27 mouse cellular contexts compared by ENCODE assay signal in genomic region chr11:89472871-89473270, GRCm38 (mm10).
"Had no signal": no experiment of that assay in that cellular context is flagged by ENCODE, and none has a peak within 500 bp of the region (broad histone marks: within the 10 kb centered on the region; RNA-seq: fewer than 3 reads in every experiment).

No protein-coding gene starts in this region.

- H3K27ac ChIP-seq: embryonic facial prominence, embryonic 10.5 days; embryonic facial prominence, embryonic 12.5 days; embryonic facial prominence, embryonic 13.5 days; embryonic facial prominence, embryonic 15.5 days; forebrain, embryonic 10.5 days; forebrain, embryonic 12.5 days; forebrain, embryonic 13.5 days; forebrain, embryonic 15.5 days; gastrocnemius, adult 2 months; heart, adult 2 months; heart, embryonic 10.5 days had no signal

- DNase-seq: cerebellum, adult 8-10 months; cerebellum, adult 9-10 months; cerebellum, adult 9-11 months; cerebellum, postnatal 10 days; cerebellum, postnatal 14 days; cerebellum, postnatal 25 days; cerebellum, postnatal 36 days; embryo, embryonic 11 days; forebrain, postnatal 0 days; gastrocnemius, adult 2 months; gastrocnemius, postnatal 14 days; gastrocnemius, postnatal 25 days; gastrocnemius, postnatal 36 days; heart, adult 18-20 months; heart, adult 2 months had no signal

- H3K4me3 ChIP-seq: embryonic facial prominence, embryonic 10.5 days; embryonic facial prominence, embryonic 12.5 days; embryonic facial prominence, embryonic 13.5 days; embryonic facial prominence, embryonic 15.5 days; erythroblast, embryonic 14.5 days; forebrain, embryonic 10.5 days; forebrain, embryonic 12.5 days; forebrain, embryonic 13.5 days; forebrain, embryonic 15.5 days; gastrocnemius, adult 2 months; heart, adult 2 months; heart, embryonic 10.5 days had no signal

- H3K9me3 ChIP-seq: embryonic facial prominence, embryonic 10.5 days; embryonic facial prominence, embryonic 12.5 days; embryonic facial prominence, embryonic 13.5 days; embryonic facial prominence, embryonic 15.5 days; forebrain, embryonic 10.5 days; forebrain, embryonic 12.5 days; forebrain, embryonic 13.5 days; forebrain, embryonic 15.5 days; heart, embryonic 10.5 days had no signal

- H3K4me2 ChIP-seq: embryonic facial prominence, embryonic 12.5 days; embryonic facial prominence, embryonic 13.5 days; embryonic facial prominence, embryonic 15.5 days; forebrain, embryonic 12.5 days; forebrain, embryonic 13.5 days; forebrain, embryonic 15.5 days had no signal

- H3K36me3 ChIP-seq: embryonic facial prominence, embryonic 10.5 days; embryonic facial prominence, embryonic 12.5 days; embryonic facial prominence, embryonic 13.5 days; embryonic facial prominence, embryonic 15.5 days; forebrain, embryonic 10.5 days; forebrain, embryonic 12.5 days; forebrain, embryonic 15.5 days; heart, embryonic 10.5 days had no signal

- H3K9ac ChIP-seq: embryonic facial prominence, embryonic 12.5 days; embryonic facial prominence, embryonic 13.5 days; embryonic facial prominence, embryonic 15.5 days; forebrain, embryonic 12.5 days; forebrain, embryonic 13.5 days; forebrain, embryonic 15.5 days; forebrain, postnatal 0 days had no signal

- H3K27me3 ChIP-seq: embryonic facial prominence, embryonic 12.5 days; embryonic facial prominence, embryonic 13.5 days; embryonic facial prominence, embryonic 15.5 days; forebrain, embryonic 12.5 days; forebrain, embryonic 13.5 days; forebrain, embryonic 15.5 days had no signal

- H3K4me1 ChIP-seq: embryonic facial prominence, embryonic 12.5 days; embryonic facial prominence, embryonic 15.5 days; forebrain, embryonic 12.5 days; forebrain, embryonic 13.5 days; forebrain, embryonic 15.5 days had no signal

- ATAC-seq: forebrain, embryonic 13.5 days; forebrain, embryonic 14.5 days; forebrain, embryonic 15.5 days; forebrain, embryonic 16.5 days; forebrain, postnatal 0 days had no signal
